Mouse (Mus musculus): Measurements from ENCODE around the gene Gadd45a.

Gene Gadd45a

GRCm38 (mm10) chr6:66987643-66988042, 49.6 kb downstream of the Gadd45a start:
- DNase-seq (ENCODE audit: inconsistent age in 2 of 2, low spot score in 1 of 2): no peak

- DNase-seq (ENCODE audit: inconsistent age in 2 of 2, low spot score in 1 of 2): no peak
Measured at GRCm38 (mm10) chr6:66986063-66986462, 51.2 kb downstream of the Gadd45a start.

DNA sequence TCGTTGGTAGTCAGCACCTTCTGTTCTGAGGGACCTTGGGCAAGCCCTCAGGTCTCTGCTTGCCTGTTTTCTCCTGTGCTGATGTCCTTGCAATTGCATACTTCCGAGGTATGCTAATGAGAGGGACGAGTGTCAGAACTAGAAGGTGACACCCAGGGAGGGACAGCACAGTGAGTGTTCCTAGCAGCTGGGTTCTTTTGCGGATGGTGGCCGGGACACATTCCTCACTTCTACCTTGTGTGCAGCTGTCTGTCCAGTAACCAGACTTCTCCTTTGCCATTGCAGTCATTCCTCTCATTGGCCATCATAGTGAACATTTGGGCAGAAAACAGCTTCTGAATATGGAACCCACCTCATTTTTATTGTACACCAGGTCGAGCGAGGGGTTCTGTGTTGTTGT, 51.8 kb downstream of the Gadd45a start:
- DNase-seq (ENCODE audit: inconsistent age in 2 of 2, low spot score in 1 of 2): no peak
